24 mouse cellular contexts compared by ENCODE assay signal in the genomic region with DNA sequence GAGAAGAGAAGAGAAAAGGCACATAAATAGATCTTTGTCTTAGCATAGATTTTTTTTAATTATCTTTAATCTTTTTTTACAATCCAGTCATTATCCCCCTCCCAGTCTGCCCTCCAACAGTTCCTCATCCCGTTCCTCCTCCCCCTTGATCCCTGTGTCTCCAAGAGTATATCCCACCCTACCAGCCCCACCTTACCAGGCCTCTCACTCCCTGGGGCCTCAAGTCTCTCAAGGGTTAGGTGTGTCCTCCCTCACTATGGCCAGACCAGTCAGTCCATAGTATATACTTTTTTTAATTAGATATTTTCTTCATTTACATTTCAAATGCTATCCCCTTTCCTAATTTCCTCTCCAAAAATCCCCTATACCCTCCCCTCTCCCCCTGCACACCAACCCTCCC.
"Had no signal": no experiment of that assay in that cellular context is flagged by ENCODE, and none has a peak within 500 bp of the region (broad histone marks: within the 10 kb centered on the region; RNA-seq: fewer than 3 reads in every experiment).

No protein-coding gene starts in this region.

- H3K4me1 ChIP-seq: limb, embryonic 10.5 days; limb, embryonic 13.5 days; liver, embryonic 12.5 days; liver, embryonic 15.5 days; lung, embryonic 15.5 days; megakaryocyte, embryonic 14.5 days; neural tube, embryonic 12.5 days; neural tube, embryonic 15.5 days had no signal

- H3K27me3 ChIP-seq: limb, embryonic 13.5 days; liver, embryonic 12.5 days; liver, embryonic 15.5 days; lung, embryonic 15.5 days; megakaryocyte, embryonic 14.5 days; neural tube, embryonic 12.5 days; neural tube, embryonic 15.5 days had no signal

- H3K36me3 ChIP-seq: limb, embryonic 10.5 days; limb, embryonic 13.5 days; liver, embryonic 12.5 days; liver, embryonic 15.5 days; lung, embryonic 15.5 days; neural tube, embryonic 12.5 days; neural tube, embryonic 15.5 days had no signal

- H3K4me3 ChIP-seq: layer of hippocampus, adult 2 months; limb, embryonic 10.5 days; limb, embryonic 13.5 days; liver, embryonic 12.5 days; liver, embryonic 15.5 days; lung, embryonic 15.5 days; megakaryocyte, embryonic 14.5 days; neural tube, embryonic 12.5 days; neural tube, embryonic 15.5 days had no signal

- DNase-seq: kidney, adult 2 months; kidney, postnatal 25 days; layer of hippocampus, adult 9-11 months; liver; lung, adult 18-20 months; lung, postnatal 10 days; lung, postnatal 36 days; right cerebral cortex, adult 18-20 months; right cerebral cortex, postnatal 14 days; right cerebral cortex, postnatal 4 days; thymus, adult 2 months; thymus, postnatal 14 days; thymus, postnatal 4 days had no signal

- H3K9me3 ChIP-seq: limb, embryonic 10.5 days; limb, embryonic 13.5 days; liver, embryonic 12.5 days; liver, embryonic 15.5 days; lung, embryonic 15.5 days; neural tube, embryonic 12.5 days; neural tube, embryonic 15.5 days had no signal

- H3K9ac ChIP-seq: limb, embryonic 13.5 days; liver, embryonic 12.5 days; liver, embryonic 15.5 days; lung, embryonic 15.5 days; neural tube, embryonic 12.5 days; neural tube, embryonic 15.5 days had no signal

- H3K27ac ChIP-seq: kidney, postnatal 0 days; layer of hippocampus, adult 2 months; limb, embryonic 10.5 days; limb, embryonic 13.5 days; liver, embryonic 12.5 days; liver, embryonic 15.5 days; lung, embryonic 15.5 days; neural tube, embryonic 12.5 days; neural tube, embryonic 15.5 days; stomach, postnatal 0 days had no signal

- ATAC-seq: liver, embryonic 12.5 days had no signal

- H3K4me2 ChIP-seq: limb, embryonic 13.5 days; liver, embryonic 12.5 days; liver, embryonic 15.5 days; lung, embryonic 15.5 days; neural tube, embryonic 12.5 days; neural tube, embryonic 15.5 days had no signal
